8 mouse cellular contexts compared by ENCODE assay signal in genomic region chr10:126961757-126962156, GRCm38 (mm10). TPM values are rescaled to one million over a fixed set of nuclear protein-coding genes. Genes with fewer than 3 reads are reported as not detected.
DNase-seq lines count a peak whose midpoint lies in the region; ATAC-seq and TF ChIP-seq lines count a peak whose summit lies in the region.

No protein-coding gene starts in this region.

- H3K9ac ChIP-seq in liver, embryonic 11.5 days (ENCODE audit: low read depth, low read length): no peak overlapping the region
- no peak overlapping the region for H3K9ac ChIP-seq in liver, embryonic 12.5 days
- no peak overlapping the region for H3K9ac ChIP-seq in intestine, postnatal 0 days (ENCODE audit: low read depth, low read length)
- no peak overlapping the region for H3K9ac ChIP-seq in lung, embryonic 15.5 days

- H3K9me3 ChIP-seq in liver, embryonic 11.5 days (ENCODE audit: control insufficient read depth, low read length): no peaks in the 10 kb centered on the region
- no peaks in the 10 kb centered on the region for H3K9me3 ChIP-seq in liver, embryonic 12.5 days (replicated peaks)
- H3K9me3 ChIP-seq in intestine, postnatal 0 days (ENCODE audit: control insufficient read depth): no peaks in the 10 kb centered on the region
- H3K9me3 ChIP-seq in lung, embryonic 15.5 days: no peaks in the 10 kb centered on the region

- no peak overlapping the region for H3K4me2 ChIP-seq in liver, embryonic 11.5 days
- no peak overlapping the region for H3K4me2 ChIP-seq in liver, embryonic 12.5 days
- H3K4me2 ChIP-seq in intestine, postnatal 0 days (replicated peaks; ENCODE audit: low read depth): no peak overlapping the region
- peak overlapping the region; percentile 29 for H3K4me2 ChIP-seq in lung, embryonic 15.5 days

- no peaks in the 10 kb centered on the region for H3K36me3 ChIP-seq in liver, embryonic 11.5 days (ENCODE audit: control insufficient read depth, insufficient read depth, low read length)
- H3K36me3 ChIP-seq in liver, embryonic 12.5 days: no peaks in the 10 kb centered on the region
- H3K36me3 ChIP-seq in intestine, postnatal 0 days (ENCODE audit: control insufficient read depth, insufficient read depth): no peaks in the 10 kb centered on the region
- H3K36me3 ChIP-seq in lung, embryonic 15.5 days: no peaks in the 10 kb centered on the region

- no peak for ATAC-seq in liver, embryonic 11.5 days (replicated peaks; ENCODE audit: low FRiP score)
- no peak for ATAC-seq in liver, embryonic 12.5 days
- no peak for ATAC-seq in intestine, postnatal 0 days
- ATAC-seq in lung, embryonic 15.5 days (ENCODE audit: borderline replicate concordance, extremely low read depth, low FRiP score, low TSS enrichment): peak; percentile 65

- TF ChIP-seq CTCF in intestine, postnatal 0 days (IDR thresholded peaks at IDR 0.05; ENCODE audit: low read depth): no peak

- 64% methylated on average over 10 of the region's 10 CpGs for WGBS in liver, embryonic 11.5 days
- 56% methylated on average over 10 of the region's 10 CpGs for WGBS in liver, embryonic 12.5 days (ENCODE audit: insufficient replicate concordance)
- WGBS in intestine, postnatal 0 days: 68% methylated on average over 10 of the region's 10 CpGs
- WGBS in lung, embryonic 15.5 days: 50% methylated on average over 10 of the region's 10 CpGs

- H3K4me1 ChIP-seq in liver, embryonic 11.5 days (replicated peaks; ENCODE audit: control insufficient read depth, insufficient read depth, low read length): peaks cover 8% of the 10 kb centered on the region
- peaks cover 13% of the 10 kb centered on the region for H3K4me1 ChIP-seq in liver, embryonic 12.5 days
- 0 out of 2 replicates have a peak, but pooled peaks cover 18% of the 10 kb centered on the region for H3K4me1 ChIP-seq in intestine, postnatal 0 days (replicated peaks; ENCODE audit: control insufficient read depth, insufficient read depth, low read length)
- peaks cover 36% of the 10 kb centered on the region for H3K4me1 ChIP-seq in lung, embryonic 15.5 days

- H3K4me3 ChIP-seq in liver, embryonic 11.5 days (ENCODE audit: low read depth, low read length): no peak overlapping the region
- H3K4me3 ChIP-seq in liver, embryonic 12.5 days: no peak overlapping the region
- H3K4me3 ChIP-seq in intestine, postnatal 0 days (ENCODE audit: low read depth, low read length): no peak overlapping the region
- no peak overlapping the region for H3K4me3 ChIP-seq in lung, embryonic 15.5 days

- peak overlapping the region; percentile 21; the same call in 1 of the 2 replicates for H3K27ac ChIP-seq in liver, embryonic 11.5 days (ENCODE audit: low read depth, low read length)
- no peak overlapping the region for H3K27ac ChIP-seq in liver, embryonic 12.5 days
- peak overlapping the region; percentile 87 for H3K27ac ChIP-seq in intestine, postnatal 0 days (ENCODE audit: low read depth, low read length)
- peak overlapping the region; percentile 89 for H3K27ac ChIP-seq in lung, embryonic 15.5 days

- H3K27me3 ChIP-seq in liver, embryonic 11.5 days (replicated peaks; ENCODE audit: control insufficient read depth, insufficient read depth, low read length): peaks cover 3% of the 10 kb centered on the region
- H3K27me3 ChIP-seq in liver, embryonic 12.5 days (replicated peaks): peaks cover 30% of the 10 kb centered on the region
- H3K27me3 ChIP-seq in intestine, postnatal 0 days (replicated peaks; ENCODE audit: control insufficient read depth, insufficient read depth, low read length): no peaks in the 10 kb centered on the region
- H3K27me3 ChIP-seq in lung, embryonic 15.5 days: no peaks in the 10 kb centered on the region

- DNase-seq in liver, embryonic 11.5 days (ENCODE audit: low spot score): no peak
- peak; percentile 89 for DNase-seq in cerebellum, adult 11-12 months
- peak; percentile 60 to 73 for DNase-seq in gastrocnemius, adult 8-10 months (ENCODE audit: low spot score in 2 of 2)
- DNase-seq in spleen, adult 18-20 months: no peak
- DNase-seq in embryo, embryonic 10.5 days (ENCODE audit: low spot score): no peak

RNA-seq across cellular contexts. Expression of gene Ctdsp2, which starts 16.8 kb away (rescaled TPM):
- polyA plus RNA-seq in liver, embryonic 11.5 days (2014; fragmentation: Nextera tagmentation; extraction: Ambion mirVana): 37.4 and 42.2 TPM in 2 replicates
- polyA plus RNA-seq in liver, embryonic 12.5 days (2016; fragmentation: Nextera tagmentation; extraction: Ambion mirVana): 22.2 and 24.0 TPM in 2 replicates
- 100 to 1,000 TPM; 103 to 118 (median 106) TPM for total RNA-seq in gastrocnemius, adult 8-10 months (2022)
- polyA plus RNA-seq in intestine, postnatal 0 days (2015; fragmentation: Nextera tagmentation; extraction: Ambion mirVana): 43.1 and 46.7 TPM in 2 replicates
- 68.6 and 73.1 TPM in 2 replicates for polyA plus RNA-seq in lung, embryonic 15.5 days (2015; fragmentation: Nextera tagmentation; extraction: Ambion mirVana)

RNA-seq across cellular contexts. Expression of gene Avil, which starts 38.8 kb away (rescaled TPM):
- polyA plus RNA-seq in liver, embryonic 11.5 days (2014; fragmentation: Nextera tagmentation; extraction: Ambion mirVana): 0.10 and 0.13 TPM in 2 replicates
- polyA plus RNA-seq in liver, embryonic 12.5 days (2016; fragmentation: Nextera tagmentation; extraction: Ambion mirVana): 0.18 and 0.19 TPM in 2 replicates
- total RNA-seq in gastrocnemius, adult 8-10 months (2022): 1 to 10 TPM; 2.3 to 5.7 (median 3.6) TPM
- polyA plus RNA-seq in intestine, postnatal 0 days (2015; fragmentation: Nextera tagmentation; extraction: Ambion mirVana): 0.20 and 0.52 TPM in 2 replicates
- 0.25 and 0.39 TPM in 2 replicates for polyA plus RNA-seq in lung, embryonic 15.5 days (2015; fragmentation: Nextera tagmentation; extraction: Ambion mirVana)

Comparison
In these comparisons a context has a peak if more than half of its experiments do, and no peak if none do; other contexts are left out.
1. DNase-seq: peak in cerebellum, adult 11-12 months (single experiment) and gastrocnemius, adult 8-10 months (2 of 2); none in liver, embryonic 11.5 days (single experiment), spleen, adult 18-20 months (0 of 2) and embryo, embryonic 10.5 days (single experiment).